Mouse (Mus musculus) layer of hippocampus, adult 8-10 months (tissue): Measurements from ENCODE around the gene Shq1. TPM values are rescaled to one million over a fixed set of nuclear protein-coding genes. Genes with fewer than 3 reads are reported as not detected.

ENCODE experiments used
- DNase-seq, 2 experiments: peaks; one replicate each; pipeline ENCODE4 v3.0.0; 2022; ENCODE audit warnings: low spot score in 2 of 2
- total RNA-seq, 4 experiments: library from RNA; stranded (reverse); gene quantifications; 2 replicates each; pipeline ENCODE4 v1.2.4; 2022

Shq1 gene
- total RNA-seq: 1 to 10 TPM; 4.5 to 6.7 (median 5.6) TPM

DNA sequence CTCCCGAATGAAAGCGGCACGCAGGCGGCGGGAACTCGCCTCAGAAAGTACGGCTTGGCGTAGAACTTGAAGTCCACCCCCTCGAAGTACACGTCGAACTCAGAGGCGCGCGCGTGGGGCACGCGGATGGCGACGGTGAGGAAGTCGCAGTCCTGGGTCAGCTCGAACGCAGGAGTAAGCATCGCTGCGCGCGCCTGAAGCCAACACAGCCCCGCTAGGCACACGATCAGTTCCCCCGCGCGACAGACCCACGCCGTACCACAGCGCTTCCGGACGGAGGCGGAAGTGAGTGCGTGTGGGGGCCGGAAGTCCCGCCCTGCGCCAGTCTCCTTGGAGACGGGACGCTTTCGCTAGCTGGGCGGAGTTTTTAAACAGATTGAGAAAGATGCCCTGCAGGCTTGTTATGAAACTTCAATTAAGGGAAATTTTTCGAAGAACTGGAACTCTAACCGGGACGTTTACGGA lies at the start of gene Shq1:
TSS of gene Shq1 (minus strand) at position 278 of the 465 bp plus-strand sequence.
- peak; percentile 79 to 85 for DNase-seq

DNA sequence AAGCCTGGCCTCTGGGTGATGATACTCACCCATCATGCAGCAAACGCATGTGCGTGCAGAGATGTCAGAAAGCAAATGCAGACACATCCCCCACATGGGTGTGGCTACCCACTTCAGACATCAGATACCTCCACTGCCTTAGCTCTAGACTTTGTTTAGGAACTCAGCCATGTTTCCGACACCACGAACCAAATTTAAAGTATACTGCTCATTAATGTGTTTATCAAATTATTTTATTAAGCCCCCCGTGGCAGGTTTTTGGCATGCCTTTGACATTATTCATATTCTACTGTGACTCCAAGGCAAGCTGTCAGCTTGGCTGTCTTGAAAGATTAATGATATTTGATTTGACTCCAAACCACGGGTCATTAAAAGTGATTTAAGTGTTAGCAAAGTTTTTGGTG lies 49.1 kb upstream of the Shq1 start:
- no peak for DNase-seq

GRCm38 (mm10) chr6:100716817-100717216 lies 45.9 kb upstream of the Shq1 start:
- DNase-seq: no peak

GRCm38 (mm10) chr6:100716152-100716551 lies 45.2 kb upstream of the Shq1 start:
- DNase-seq: no peak

- no peak for DNase-seq
Observed at GRCm38 (mm10) chr6:100715296-100715828, 44.4 kb upstream of the Shq1 start.

- no peak for DNase-seq
Observed at GRCm38 (mm10) chr6:100710866-100711265, 39.9 kb upstream of the Shq1 start.

DNA sequence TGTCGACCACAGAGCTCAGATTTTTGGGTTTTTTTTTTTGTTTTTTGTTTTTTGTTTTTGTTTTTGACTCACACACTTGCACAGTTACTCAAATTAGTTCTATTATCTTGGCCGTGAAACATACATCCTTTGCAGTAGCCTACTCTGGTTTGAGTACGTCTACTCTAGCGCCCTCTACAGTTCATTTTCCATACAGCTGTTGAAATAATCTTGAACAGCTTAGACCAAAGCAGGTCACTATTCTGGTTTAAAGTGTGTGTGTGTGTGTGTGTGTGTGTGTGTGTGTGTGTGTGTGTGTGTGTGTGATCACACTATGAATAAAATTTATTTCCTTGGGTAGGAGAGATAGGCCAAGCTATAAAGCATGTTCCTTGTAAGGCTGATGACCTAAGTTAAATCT lies 39.2 kb upstream of the Shq1 start:
- DNase-seq: no peak

- no peak for DNase-seq
Observed at GRCm38 (mm10) chr6:100709483-100709882, 38.5 kb upstream of the Shq1 start.

DNA sequence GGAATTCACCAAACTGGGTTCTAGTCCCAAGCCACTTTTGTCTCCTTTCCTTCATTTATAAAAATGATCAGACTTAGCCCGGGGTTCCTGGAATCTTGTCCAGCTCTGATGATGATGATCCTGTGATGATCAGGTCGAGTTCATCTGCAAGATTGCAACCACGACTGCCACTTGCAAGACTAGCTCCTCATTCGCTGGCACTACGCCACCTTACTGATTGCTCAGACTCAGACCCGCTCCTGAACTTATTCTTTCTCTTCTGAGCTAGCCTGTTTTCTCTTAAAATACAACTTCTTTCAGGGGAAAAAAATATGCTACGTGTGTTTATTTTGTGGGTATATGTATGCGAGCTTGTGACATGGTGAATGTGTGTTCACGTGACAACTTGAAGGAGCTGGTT lies 38.0 kb upstream of the Shq1 start:
- no peak for DNase-seq

- DNase-seq: no peak
Observed at GRCm38 (mm10) chr6:100708248-100708647, 37.3 kb upstream of the Shq1 start.

DNA sequence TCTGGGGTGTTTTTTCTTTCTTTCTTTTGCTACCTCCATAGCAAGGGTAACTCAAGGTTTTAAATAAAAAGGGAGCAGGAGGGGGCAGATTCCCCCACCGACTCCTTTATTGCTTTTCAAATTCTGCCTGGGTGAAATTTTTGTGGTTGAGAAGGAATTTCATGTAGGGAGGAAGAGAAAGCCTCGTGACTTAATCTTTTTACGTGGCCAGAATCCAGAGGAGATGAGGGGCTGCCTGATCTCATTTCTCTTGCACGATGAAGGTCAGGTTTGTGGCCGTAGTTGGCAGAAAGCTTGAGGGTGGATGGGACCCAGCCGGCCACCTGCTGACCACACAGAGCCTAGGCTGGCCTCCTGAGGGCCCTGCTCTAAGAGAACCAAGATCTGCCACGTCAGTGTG lies 36.6 kb upstream of the Shq1 start:
- no peak for DNase-seq

GRCm38 (mm10) chr6:100706861-100707260 lies 35.9 kb upstream of the Shq1 start:
- no peak for DNase-seq

- DNase-seq: no peak
Observed at GRCm38 (mm10) chr6:100705366-100705811, 34.4 kb upstream of the Shq1 start.

GRCm38 (mm10) chr6:100704574-100705365 lies 33.8 kb upstream of the Shq1 start, which contains the start of gene Gxylt2:
TSS of gene Gxylt2 (plus strand) at chr6:100704734.
- DNase-seq: no peak

DNA sequence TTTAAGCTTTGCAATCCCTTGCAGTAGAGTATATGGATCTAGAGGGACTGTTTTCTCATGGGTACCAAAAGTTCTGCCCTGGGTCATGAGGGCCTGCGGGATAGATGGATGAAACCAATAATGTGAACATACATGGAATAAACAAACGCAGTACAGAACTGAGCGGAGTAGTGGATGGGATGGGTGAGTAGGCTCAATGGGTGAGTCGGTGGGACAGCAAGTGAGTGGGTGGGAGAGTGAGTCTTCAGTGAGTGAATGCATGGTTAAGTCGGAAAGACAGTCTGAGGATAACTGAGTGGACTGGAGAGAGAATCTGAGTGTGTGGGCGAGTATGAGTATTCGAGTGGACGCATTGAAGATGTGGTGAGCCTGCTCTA lies 33.2 kb upstream of the Shq1 start:
- no peak for DNase-seq

GRCm38 (mm10) chr6:100700774-100701173 lies 29.8 kb upstream of the Shq1 start:
- DNase-seq: peak in 1 of 2 experiments; percentile 24

- DNase-seq: no peak
Observed at GRCm38 (mm10) chr6:100699986-100700385, 29.0 kb upstream of the Shq1 start.

- no peak for DNase-seq
Observed at GRCm38 (mm10) chr6:100686341-100686740, 15.4 kb upstream of the Shq1 start.

GRCm38 (mm10) chr6:100678636-100679035 lies 7.7 kb upstream of the Shq1 start:
- DNase-seq: no peak

DNA sequence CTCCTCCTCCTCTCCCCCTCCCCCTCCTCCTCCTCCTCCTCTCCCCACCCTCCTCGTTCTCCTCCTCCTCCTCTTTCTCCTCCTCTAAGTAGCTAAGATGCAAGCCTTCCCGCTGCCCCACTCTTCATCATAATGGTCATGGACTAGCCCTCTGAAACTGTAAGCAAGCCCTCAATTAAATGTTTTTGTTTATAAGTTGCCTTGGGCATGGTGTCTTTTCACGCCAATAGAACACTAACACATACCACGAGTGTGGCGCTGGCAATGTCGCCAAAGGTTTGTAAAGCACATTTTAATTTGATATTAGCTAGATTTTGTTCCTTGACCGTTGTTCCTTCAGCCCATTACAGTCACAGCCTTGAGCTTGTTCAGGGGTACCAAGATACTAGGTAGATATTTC lies 5.5 kb upstream of the Shq1 start:
- DNase-seq: no peak

DNA sequence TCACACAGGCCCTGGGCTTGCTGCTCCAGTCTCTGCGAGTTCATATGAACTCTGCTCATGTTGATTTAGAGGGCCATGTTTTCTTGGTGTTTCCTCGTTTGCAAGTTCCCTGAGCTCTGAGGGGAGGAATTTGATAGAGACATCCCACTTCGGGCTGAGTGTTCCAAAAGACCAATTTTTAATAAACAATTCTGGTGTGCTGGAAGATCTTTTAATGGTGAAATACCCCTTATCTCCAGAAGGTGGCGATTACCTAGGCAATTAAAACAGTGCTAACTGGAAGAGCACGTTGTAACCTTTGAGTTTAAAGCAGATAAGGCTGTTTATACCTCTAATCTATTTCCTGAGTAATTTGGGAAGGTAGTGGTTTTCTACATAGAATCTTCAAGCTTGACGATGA lies 4.0 kb upstream of the Shq1 start:
- DNase-seq: no peak

- no peak for DNase-seq
Observed at GRCm38 (mm10) chr6:100671401-100671800, 444 bp upstream of the Shq1 start.

DNA sequence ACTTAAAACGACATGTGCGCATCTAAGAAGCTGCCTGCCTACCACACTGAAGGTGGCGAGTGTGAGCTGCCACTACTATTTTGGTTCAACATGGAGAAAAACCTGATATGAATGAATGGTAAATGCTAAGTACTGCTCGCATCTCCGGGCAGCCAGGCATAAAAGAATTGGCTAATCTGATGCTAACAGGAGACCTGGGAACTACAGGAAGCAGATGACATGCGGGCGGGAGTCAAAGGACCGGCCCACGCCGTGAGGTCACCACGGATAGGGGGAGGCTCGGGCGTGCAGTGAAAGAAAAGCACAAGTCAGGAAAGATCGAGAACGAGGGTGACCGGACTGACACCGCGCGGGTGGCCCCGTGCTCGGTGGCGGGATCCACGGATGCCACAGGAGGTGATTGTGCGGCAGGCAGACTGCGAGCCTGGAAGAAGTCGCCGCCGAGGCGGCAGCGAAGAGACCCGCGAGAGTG lies 551 bp downstream of the Shq1 start:
- DNase-seq: peak; percentile 36 to 44
